Mouse (Mus musculus) MEL (cell line): Measurements from ENCODE around the gene Odaph. TPM values are rescaled to one million over a fixed set of nuclear protein-coding genes. Genes with fewer than 3 reads are reported as not detected.
A peak's percentile ranks its signal among the peaks of the same experiment; 100 is the strongest.

ENCODE experiments used
- DNase-seq: peaks from one replicate; pipeline ENCODE4 v3.0.0; 2011; ENCODE audit warnings: low read depth, low spot score
- H3K27ac ChIP-seq: 2 replicates; pipeline ENCODE4 v1.5.1; 2012; ENCODE audit warnings: low read depth, mild to moderate bottlenecking, control low read depth, low read length, moderate library complexity; ENCODE audit not compliant: control insufficient read depth
- H3K27me3 ChIP-seq, 2 experiments: fragments of 150-350 bp in 1 of 2; sonication (generic) in 1 of 2; 2 replicates each; pipeline ENCODE4 v1.6.1; 2012; ENCODE audit warnings: low read length in 2 of 2, mild to moderate bottlenecking in 2 of 2, improper control_type of control experiment in 1 of 2, moderate library complexity in 1 of 2; ENCODE audit not compliant: insufficient read depth in 2 of 2, control insufficient read depth in 1 of 2
- H3K36me3 ChIP-seq, 2 experiments: 2 replicates each; pipeline ENCODE4 v1.6.1; 2012 to 2014; ENCODE audit warnings: low read length in 2 of 2, improper control_type of control experiment in 1 of 2, inconsistent platforms in 1 of 2, mild to moderate bottlenecking in 1 of 2; ENCODE audit not compliant: insufficient read depth in 2 of 2, control insufficient read depth in 1 of 2
- H3K4me1 ChIP-seq, 2 experiments: fragments of 150-350 bp in 1 of 2; sonication (generic) in 1 of 2; 2 replicates each; pipeline ENCODE4 v1.6.1; 2012; ENCODE audit warnings: low read length in 2 of 2, improper control_type of control experiment in 1 of 2, mild to moderate bottlenecking in 1 of 2; ENCODE audit not compliant: insufficient read depth in 2 of 2, control insufficient read depth in 1 of 2
- H3K4me3 ChIP-seq, 2 experiments: fragments of 150-350 bp in 1 of 2; sonication (generic) in 1 of 2; 2 replicates each; pipeline ENCODE4 v1.5.1; 2012; ENCODE audit warnings: low read depth in 2 of 2, low read length in 2 of 2, mild to moderate bottlenecking in 2 of 2, moderate library complexity in 2 of 2, control low read depth in 1 of 2, improper control_type of control experiment in 1 of 2; ENCODE audit not compliant: control insufficient read depth in 1 of 2, insufficient read depth in 1 of 2
- H3K79me2 ChIP-seq: 2 replicates; pipeline ENCODE4 v1.6.1; 2012; ENCODE audit warnings: mild to moderate bottlenecking, low read length, moderate library complexity; ENCODE audit not compliant: control insufficient read depth, poor library complexity, insufficient read depth
- H3K9ac ChIP-seq: 2 replicates; pipeline ENCODE4 v1.6.1; 2012; ENCODE audit warnings: low read depth, mild to moderate bottlenecking, control low read depth, low read length, moderate library complexity; ENCODE audit not compliant: control insufficient read depth, poor library complexity, severe bottlenecking
- H3K9me3 ChIP-seq: fragments of 150-350 bp; sonication (generic); replicated peaks from 2 replicates; pipeline ENCODE4 v1.6.1; 2012; ENCODE audit warnings: mild to moderate bottlenecking, low read length, improper control_type of control experiment, moderate library complexity; ENCODE audit not compliant: insufficient read depth
- CHD2 ChIP-seq: IDR thresholded peaks from 2 replicates; pipeline ENCODE4 v1.6.1; 2011; ENCODE audit warnings: low read length, improper control_type of control experiment
- ELF1 ChIP-seq: IDR thresholded peaks from 2 replicates; pipeline ENCODE4 v1.6.1; 2014; ENCODE audit warnings: low read depth, mild to moderate bottlenecking, inconsistent platforms, low read length, improper control_type of control experiment, moderate library complexity
- EP300 ChIP-seq, 2 experiments: IDR thresholded peaks; 2 replicates each; pipeline ENCODE4 v1.6.1; 2011; ENCODE audit warnings: improper control_type of control experiment in 2 of 2, low read length in 2 of 2, low read depth in 1 of 2, mild to moderate bottlenecking in 1 of 2
- ETS1 ChIP-seq: IDR thresholded peaks from 2 replicates; pipeline ENCODE4 v1.6.1; 2012; ENCODE audit warnings: low read depth, mild to moderate bottlenecking, inconsistent platforms, low read length, improper control_type of control experiment, moderate library complexity
- GATA1 ChIP-seq: IDR thresholded peaks from 2 replicates; pipeline ENCODE4 v1.6.1; 2011; ENCODE audit warnings: low read depth, low read length, improper control_type of control experiment
- HCFC1 ChIP-seq: IDR thresholded peaks from 2 replicates; pipeline ENCODE4 v1.6.1; 2012; ENCODE audit warnings: low read depth, mild to moderate bottlenecking, inconsistent platforms, low read length, improper control_type of control experiment, moderate library complexity
- JUND ChIP-seq: IDR thresholded peaks from 2 replicates; pipeline ENCODE4 v1.6.1; 2011; ENCODE audit warnings: low read depth, mild to moderate bottlenecking, improper control_type of control experiment, low read length
- MAX ChIP-seq: IDR thresholded peaks from 2 replicates; pipeline ENCODE4 v1.6.1; 2011; ENCODE audit warnings: low read length, improper control_type of control experiment
- MAZ ChIP-seq: IDR thresholded peaks from 2 replicates; pipeline ENCODE4 v1.6.1; 2012; ENCODE audit warnings: low read depth, mild to moderate bottlenecking, inconsistent platforms, low read length, improper control_type of control experiment
- MEF2A ChIP-seq: IDR thresholded peaks from 2 replicates; pipeline ENCODE4 v1.6.1; 2014; ENCODE audit warnings: low read depth, mild to moderate bottlenecking, inconsistent platforms, low read length, improper control_type of control experiment; ENCODE audit not compliant: poor library complexity, insufficient replicate concordance, severe bottlenecking; ENCODE audit errors: extremely low read depth
- NELFE ChIP-seq: IDR thresholded peaks from 2 replicates; pipeline ENCODE4 v1.6.1; 2011; ENCODE audit warnings: low read depth, low read length, improper control_type of control experiment
- RCOR1 ChIP-seq: IDR thresholded peaks from 2 replicates; pipeline ENCODE4 v1.6.1; 2012; ENCODE audit warnings: low read depth, mild to moderate bottlenecking, inconsistent platforms, low read length, improper control_type of control experiment
- SIN3A ChIP-seq: IDR thresholded peaks from 2 replicates; pipeline ENCODE4 v1.6.1; 2012; ENCODE audit warnings: low read length, improper control_type of control experiment, inconsistent platforms
- SMC3 ChIP-seq: IDR thresholded peaks from 2 replicates; pipeline ENCODE4 v1.6.1; 2011; ENCODE audit warnings: low read depth, low read length, improper control_type of control experiment
- TAL1 ChIP-seq: IDR thresholded peaks from 2 replicates; pipeline ENCODE4 v1.6.1; 2012; ENCODE audit warnings: mild to moderate bottlenecking, inconsistent platforms, low read length, moderate library complexity, mixed read lengths
- TCF12 ChIP-seq: IDR thresholded peaks from 2 replicates; pipeline ENCODE4 v1.6.1; 2014; ENCODE audit warnings: low read depth, mild to moderate bottlenecking, inconsistent platforms, low read length, improper control_type of control experiment, moderate library complexity
- USF1 ChIP-seq: IDR thresholded peaks from 2 replicates; pipeline ENCODE4 v1.6.1; 2014; ENCODE audit warnings: low read depth, mild to moderate bottlenecking, inconsistent platforms, low read length, improper control_type of control experiment, moderate library complexity
- ZC3H11A ChIP-seq: IDR thresholded peaks from 2 replicates; pipeline ENCODE4 v1.6.1; 2012; ENCODE audit warnings: low read depth, mild to moderate bottlenecking, inconsistent platforms, low read length, improper control_type of control experiment
- polyA plus RNA-seq, 2 experiments: library from polyadenylated mRNA; stranded (reverse) in 1 of 2; unstranded in 1 of 2; fragments of >175 nt in 1 of 2; fragments of >200 nt in 1 of 2; gene quantifications; 2 replicates each; pipeline versions ENCODE4 v1.2.1 to v1.2.4; 2012; ENCODE audit warnings: low replicate concordance in 2 of 2, low read depth in 1 of 2; ENCODE audit not compliant: insufficient read length in 2 of 2, insufficient read depth in 1 of 2, missing spikeins in 1 of 2
- total RNA-seq: library from RNA; depleted of rRNA; stranded (reverse); fragments of 300-350 nt; gene quantifications from 2 replicates; pipeline ENCODE4 v1.2.3, GENCODE M21; 2012

The Odaph gene
- total and polyA plus RNA-seq, 3 experiments: 0.27 to 0.65 TPM; not detected in 1

DNA sequence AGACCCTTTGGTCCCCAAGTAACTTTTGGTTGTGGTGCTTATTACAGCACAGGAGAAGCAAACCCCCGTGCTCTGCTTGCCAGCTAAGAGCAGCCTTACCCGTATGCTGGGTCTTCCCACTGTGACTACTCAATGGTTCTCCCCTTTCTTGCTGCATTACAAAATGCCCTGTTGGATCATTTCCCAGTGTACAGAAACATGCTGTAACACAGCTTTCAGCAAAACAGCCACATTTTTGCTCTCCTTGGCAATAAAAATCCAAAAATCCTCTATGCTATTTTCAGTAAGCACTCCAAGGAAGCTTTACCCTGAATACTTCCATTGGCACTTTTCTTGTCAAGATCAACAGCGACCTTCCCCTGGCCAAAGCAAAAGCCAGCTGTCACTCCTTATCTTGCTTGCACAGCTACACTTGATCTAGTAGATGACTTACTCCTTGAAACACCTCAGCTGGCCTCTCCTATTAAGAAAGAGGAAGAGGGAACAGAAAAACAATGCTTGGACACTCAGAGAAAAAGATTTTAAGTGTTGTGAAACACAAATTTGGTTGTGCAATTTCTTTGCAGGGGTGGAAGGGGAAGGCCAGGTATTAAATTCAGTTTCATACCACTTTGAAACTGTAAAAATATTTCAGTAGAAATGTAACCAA is 26.5 kb upstream of the Odaph start:
- Histone ChIP-seq H3K36me3 (peaks cover 5 to 37% of the 10 kb centered on the region in 2 experiments), H3K9me3 (no peaks in the 10 kb centered on the region), H3K4me1 (peaks cover 17 to 21% of the 10 kb centered on the region in 2 experiments), H3K4me3 (peak overlapping the region; percentile 36 to 100; a peak in 3 of 4 replicates), H3K9ac (peak overlapping the region; percentile 51), H3K27me3 (no peaks in the 10 kb centered on the region), H3K27ac (peak overlapping the region; percentile 98), H3K79me2 (peaks cover 24% of the 10 kb centered on the region)
- DNase-seq: peak; percentile 79
- TF ChIP-seq TCF12: peak; percentile 95
- no peak for TF ChIP-seq ELF1
- 0 out of 2 replicates have a peak, but pooled peaks have one; percentile 1 for TF ChIP-seq ZC3H11A
- no peak for TF ChIP-seq NELFE
- TF ChIP-seq MEF2A: no peak
- peak; percentile 90 for TF ChIP-seq TAL1
- peak; percentile 38; the same call in 1 of the 2 replicates for TF ChIP-seq HCFC1
- peak; percentile 94 for TF ChIP-seq GATA1
- TF ChIP-seq SMC3: no peak
- no peak for TF ChIP-seq CHD2
- TF ChIP-seq USF1: no peak
- TF ChIP-seq SIN3A: peak; percentile 94
- 0 out of 2 replicates have a peak, but pooled peaks have one; percentile 46 for TF ChIP-seq MAZ
- peak; percentile 88 to 90 for TF ChIP-seq EP300 (IDR thresholded peaks at IDR 0.05; ENCODE audit: low read depth in 1 of 2, low read length in 2 of 2)
- peak; percentile 100 for TF ChIP-seq ETS1
- peak; percentile 80 for TF ChIP-seq RCOR1

DNA sequence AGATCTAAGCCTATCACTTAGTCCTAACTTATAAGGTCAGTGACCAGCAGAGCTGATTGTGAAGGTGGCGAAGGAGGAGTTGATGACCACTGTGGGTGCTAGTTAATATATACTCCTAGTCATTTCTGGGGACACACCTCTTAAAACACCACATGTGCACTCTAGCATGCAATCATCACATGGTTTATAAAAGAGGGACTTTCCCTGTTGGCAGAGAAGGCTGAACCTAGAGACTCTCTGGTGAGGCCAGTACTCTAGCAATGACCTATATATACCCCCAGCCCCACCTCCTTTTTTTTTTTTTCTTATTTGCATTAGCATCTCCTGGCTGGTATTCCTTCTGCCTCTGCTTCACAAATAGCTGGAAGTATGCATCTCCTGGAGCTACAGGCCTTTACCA is 25.9 kb upstream of the Odaph start:
- DNase-seq: peak; percentile 25
- peaks cover 24% of the 10 kb centered on the region for H3K79me2 ChIP-seq
- peak overlapping the region; percentile 94 for H3K9ac ChIP-seq
- H3K9me3 ChIP-seq: no peaks in the 10 kb centered on the region
- peak overlapping the region; percentile 91 to 100 for H3K4me3 ChIP-seq
- H3K36me3 ChIP-seq: peaks cover 2 to 37% of the 10 kb centered on the region in 2 experiments
- no peak for TF ChIP-seq JUND
- 0 out of 2 replicates have a peak, but pooled peaks have one; percentile 25 for TF ChIP-seq MAX
- H3K27me3 ChIP-seq: no peaks in the 10 kb centered on the region
- H3K4me1 ChIP-seq: peaks cover 17 to 21% of the 10 kb centered on the region in 2 experiments
- peak overlapping the region; percentile 98 for H3K27ac ChIP-seq
